Mouse (Mus musculus) heart, embryonic 14.5 days (tissue): ENCODE results near the gene Umod. TPM values are rescaled to one million over a fixed set of nuclear protein-coding genes. Genes with fewer than 3 reads are reported as not detected.

Source experiments
- ATAC-seq: fragments of 200-750 bp; cut with Nextera tagmentation; 2 replicates; pipeline ENCODE4 v1.8.0; 2017; ENCODE audit warnings: low read depth, moderate TSS enrichment; ENCODE audit not compliant: insufficient number of reproducible peaks, insufficient read depth, low FRiP score
- H3K27ac ChIP-seq, 2 experiments: fragments of 200-500 bp in 1 of 2; fragments of 300-500 bp in 1 of 2; sonication (generic) in 1 of 2; replicated peaks in 1 of 2; 2 replicates each; pipeline ENCODE4 v1.5.1; 2012 to 2014; ENCODE audit warnings: low read depth in 2 of 2, low read length in 2 of 2, control low read depth in 1 of 2, mild to moderate bottlenecking in 1 of 2, mixed read lengths in 1 of 2; ENCODE audit not compliant: control insufficient read depth in 1 of 2, insufficient read depth in 1 of 2
- H3K27me3 ChIP-seq: fragments of 300-500 bp; sonication (generic); 2 replicates; pipeline ENCODE4 v1.6.1; 2014; ENCODE audit warnings: mild to moderate bottlenecking, low read length, control low read depth; ENCODE audit not compliant: control insufficient read depth, insufficient read depth
- H3K36me3 ChIP-seq: fragments of 300-500 bp; sonication (generic); 2 replicates; pipeline ENCODE4 v1.6.1; 2014; ENCODE audit warnings: mild to moderate bottlenecking, control low read depth, low read length, mixed read lengths; ENCODE audit not compliant: control insufficient read depth, insufficient read depth
- H3K4me1 ChIP-seq, 2 experiments: fragments of 200-500 bp in 1 of 2; fragments of 300-500 bp in 1 of 2; sonication (generic) in 1 of 2; 2 replicates each; pipeline ENCODE4 v1.6.1; 2012 to 2014; ENCODE audit warnings: low read length in 2 of 2, control low read depth in 1 of 2, mixed read lengths in 1 of 2; ENCODE audit not compliant: control insufficient read depth in 2 of 2, insufficient read depth in 2 of 2
- H3K4me2 ChIP-seq: fragments of 300-500 bp; sonication (generic); 2 replicates; pipeline ENCODE4 v1.6.1; 2014; ENCODE audit warnings: mild to moderate bottlenecking, low read length
- H3K4me3 ChIP-seq, 2 experiments: fragments of 200-500 bp in 1 of 2; fragments of 300-500 bp in 1 of 2; sonication (generic) in 1 of 2; 2 replicates each; pipeline ENCODE4 v1.5.1; 2012 to 2014; ENCODE audit warnings: low read length in 2 of 2, mild to moderate bottlenecking in 2 of 2, control low read depth in 1 of 2, low read depth in 1 of 2, moderate library complexity in 1 of 2; ENCODE audit not compliant: control insufficient read depth in 1 of 2, insufficient read depth in 1 of 2
- H3K9ac ChIP-seq: fragments of 300-500 bp; sonication (generic); 2 replicates; pipeline ENCODE4 v1.6.1; 2014; ENCODE audit warnings: mild to moderate bottlenecking, low read length
- H3K9me3 ChIP-seq: fragments of 300-500 bp; sonication (generic); 2 replicates; pipeline ENCODE4 v1.6.1; 2016; ENCODE audit warnings: low read length, control low read depth; ENCODE audit not compliant: control insufficient read depth
- WGBS: fragments of 180-500 bp; shearing (Covaris S2); extraction: QIAGEN DNeasy Blood & Tissue Kit; methylation state at CpG from one replicate; pipeline ENCODE4 v1.1.7; 2014; 5-methylcytosine and 5-hydroxymethylcytosine counted together
- polyA plus RNA-seq: library from polyadenylated mRNA; unstranded; fragments of >200 nt; fragmentation: Nextera tagmentation; extraction: Ambion mirVana; gene quantifications from 2 replicates; pipeline ENCODE4 v1.2.1, GENCODE M21; 2014

Umod gene
- polyA plus RNA-seq, 1 experiment from 2014 or later, result not detected

- Histone ChIP-seq H3K4me1 (no peaks in the 10 kb centered on the region), H3K4me2 (no peak overlapping the region)
- ATAC-seq, result no peak
Observed at GRCm38 (mm10) chr7:119441938-119442337, 37.1 kb downstream of the Umod start.

GRCm38 (mm10) chr7:119427180-119427616, 51.9 kb downstream of the Umod start:
- Histone ChIP-seq H3K4me3 (no peak overlapping the region), H3K9me3 (no peaks in the 10 kb centered on the region), H3K27ac (no peak overlapping the region), H3K9ac (no peak overlapping the region), H3K4me1 (no peaks in the 10 kb centered on the region), H3K27me3 (no peaks in the 10 kb centered on the region), H3K36me3 (no peaks in the 10 kb centered on the region), H3K4me2 (no peak overlapping the region)
- 15% methylated on average over 6 of the region's 6 CpGs for WGBS
- ATAC-seq, result no peak

More at GRCm38 (mm10) chr7:119441938-119442337, 37.1 kb downstream of the Umod start:
- H3K27me3 ChIP-seq, result no peaks in the 10 kb centered on the region
- no peak overlapping the region for H3K4me3 ChIP-seq
- no peaks in the 10 kb centered on the region for H3K36me3 ChIP-seq
- 81% methylated on average over 1 of the region's 1 CpGs for WGBS
- no peaks in the 10 kb centered on the region for H3K9me3 ChIP-seq
- no peak overlapping the region for H3K27ac ChIP-seq
- H3K9ac ChIP-seq, result no peak overlapping the region

- H3K27me3 ChIP-seq, result no peaks in the 10 kb centered on the region
- H3K9ac ChIP-seq, result no peak overlapping the region
- no peak for ATAC-seq
- no peak overlapping the region for H3K4me2 ChIP-seq
- no peaks in the 10 kb centered on the region for H3K9me3 ChIP-seq
- 13% methylated on average over 2 of the region's 2 CpGs for WGBS
- H3K4me1 ChIP-seq, result no peaks in the 10 kb centered on the region
- no peak overlapping the region for H3K27ac ChIP-seq
- H3K4me3 ChIP-seq, result no peak overlapping the region
- H3K36me3 ChIP-seq, result no peaks in the 10 kb centered on the region
Observed at GRCm38 (mm10) chr7:119420730-119421129, 58.4 kb downstream of the Umod start.

DNA sequence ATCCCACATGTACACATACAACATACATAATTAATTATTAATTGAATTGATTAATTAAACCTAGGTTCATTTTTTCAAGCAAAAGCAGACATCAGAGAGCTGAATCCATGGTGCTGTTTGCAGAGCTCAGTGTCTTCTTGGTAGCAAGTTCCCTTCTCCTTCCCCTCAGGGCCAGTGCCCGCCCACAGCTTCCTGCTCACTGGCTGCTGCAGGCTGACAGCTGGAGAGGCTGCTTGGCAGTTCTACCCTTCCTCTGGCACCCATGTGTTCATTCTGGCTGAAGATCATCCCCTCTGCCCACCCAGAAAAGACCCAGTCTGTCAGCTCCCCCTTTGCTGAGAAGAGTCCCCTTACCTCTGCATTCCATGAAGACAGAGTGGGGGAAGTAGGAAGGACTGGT, 60.6 kb downstream of the Umod start:
- Histone ChIP-seq H3K27me3 (no peaks in the 10 kb centered on the region), H3K9ac (no peak overlapping the region), H3K36me3 (no peaks in the 10 kb centered on the region), H3K4me2 (no peak overlapping the region), H3K4me3 (no peak overlapping the region), H3K9me3 (no peaks in the 10 kb centered on the region), H3K27ac (no peak overlapping the region), H3K4me1 (no peaks in the 10 kb centered on the region)
- 54% methylated on average over 1 of the region's 1 CpGs for WGBS
- ATAC-seq, result no peak

Other genes starting within 250 kb of the Umod start
- not detected in 2 replicates for gene Gp2, start 20.0 kb downstream of the Umod start, polyA plus RNA-seq
- gene Acsm5, start 40.2 kb upstream of the Umod start, polyA plus RNA-seq, result not detected in 2 replicates
- not detected in 2 replicates for gene Pdilt, start 44.2 kb upstream of the Umod start, polyA plus RNA-seq
- not detected in 2 replicates for gene Acsm2, start 75.1 kb upstream of the Umod start, polyA plus RNA-seq
- not detected in 2 replicates for gene Acsm1, start 127.7 kb upstream of the Umod start, polyA plus RNA-seq
- gene Acsm4, start 210.7 kb upstream of the Umod start, polyA plus RNA-seq, result not detected in 2 replicates
- 51.6 and 55.9 TPM in 2 replicates for gene Thumpd1, start 241.5 kb upstream of the Umod start, polyA plus RNA-seq